Mouse (Mus musculus): ENCODE measurements around the gene Fancc. TPM values are rescaled to one million over a fixed set of nuclear protein-coding genes. Genes with fewer than 3 reads are reported as not detected.
A peak's percentile ranks its signal among the peaks of the same experiment; 100 is the strongest.

Fancc gene
- polyA plus RNA-seq, 1 experiment from 2014 or later = 15.5 TPM

GRCm38 (mm10) chr13:63278796-63279475 is 218.1 kb downstream of the Fancc start:
- no peaks in the 10 kb centered on the region for H3K9me3 ChIP-seq
- no peak overlapping the region; the same call in 1 of the 2 replicates for H3K27ac ChIP-seq (replicated peaks)
- H3K4me2 ChIP-seq = peak overlapping the region; percentile 35
- peak; percentile 71; the same call in 1 of the 2 replicates for ATAC-seq (ENCODE audit: low FRiP score, low read depth)
- peaks cover 20% of the 10 kb centered on the region for H3K4me1 ChIP-seq (replicated peaks)
- no peak overlapping the region; the same call in 1 of the 2 replicates for H3K9ac ChIP-seq
- H3K4me3 ChIP-seq = no peak overlapping the region
- H3K36me3 ChIP-seq = no peaks in the 10 kb centered on the region
- H3K27me3 ChIP-seq = peaks cover 8% of the 10 kb centered on the region; the same call in 1 of the 2 replicates
- WGBS = 9% methylated on average over 10 of the region's 10 CpGs

GRCm38 (mm10) chr13:63278141-63278631 is 218.9 kb downstream of the Fancc start:
- ATAC-seq (ENCODE audit: low FRiP score, low read depth) = no peak
- WGBS = 63% methylated on average over 5 of the region's 5 CpGs
- Histone ChIP-seq H3K27ac (replicated peaks) (peak overlapping the region; percentile 7; the same call in 1 of the 2 replicates), H3K4me1 (replicated peaks) (peaks cover 20% of the 10 kb centered on the region), H3K4me3 (no peak overlapping the region), H3K36me3 (no peaks in the 10 kb centered on the region), H3K9me3 (no peaks in the 10 kb centered on the region), H3K27me3 (peaks cover 10% of the 10 kb centered on the region; the same call in 1 of the 2 replicates), H3K9ac (no peak overlapping the region), H3K4me2 (0 out of 2 replicates have a peak overlapping the region, but pooled peaks have one; percentile 35)

GRCm38 (mm10) chr13:63277316-63277715 is 219.8 kb downstream of the Fancc start:
- no peak for ATAC-seq (ENCODE audit: low FRiP score, low read depth)
- peaks cover 28% of the 10 kb centered on the region for H3K4me1 ChIP-seq (replicated peaks)
- peaks cover 10% of the 10 kb centered on the region; the same call in 1 of the 2 replicates for H3K27me3 ChIP-seq
- H3K4me3 ChIP-seq = no peak overlapping the region
- WGBS = 77% methylated on average over 5 of the region's 5 CpGs
- H3K27ac ChIP-seq (replicated peaks) = no peak overlapping the region
- no peaks in the 10 kb centered on the region for H3K9me3 ChIP-seq
- no peak overlapping the region for H3K4me2 ChIP-seq
- H3K9ac ChIP-seq = no peak overlapping the region
- H3K36me3 ChIP-seq = no peaks in the 10 kb centered on the region

GRCm38 (mm10) chr13:63276389-63276788 is 220.7 kb downstream of the Fancc start:
- H3K4me3 ChIP-seq = no peak overlapping the region
- WGBS = 92% methylated on average over 4 of the region's 4 CpGs
- ATAC-seq (ENCODE audit: low FRiP score, low read depth) = no peak
- no peak overlapping the region for H3K9ac ChIP-seq
- H3K27ac ChIP-seq (replicated peaks) = no peak overlapping the region
- no peak overlapping the region for H3K4me2 ChIP-seq
- no peaks in the 10 kb centered on the region for H3K36me3 ChIP-seq
- H3K9me3 ChIP-seq = no peaks in the 10 kb centered on the region
- H3K4me1 ChIP-seq (replicated peaks) = peaks cover 36% of the 10 kb centered on the region
- peaks cover 10% of the 10 kb centered on the region; the same call in 1 of the 2 replicates for H3K27me3 ChIP-seq

- Histone ChIP-seq H3K9me3 (no peaks in the 10 kb centered on the region), H3K4me2 (no peak overlapping the region), H3K36me3 (no peaks in the 10 kb centered on the region), H3K27ac (replicated peaks) (no peak overlapping the region), H3K9ac (no peak overlapping the region), H3K4me1 (replicated peaks) (peaks cover 32% of the 10 kb centered on the region), H3K27me3 (peaks cover 13% of the 10 kb centered on the region), H3K4me3 (no peak overlapping the region)
- WGBS = 82% methylated on average over 10 of the region's 10 CpGs
- no peak for ATAC-seq (ENCODE audit: low FRiP score, low read depth)
Measured at GRCm38 (mm10) chr13:63274488-63275166, 222.5 kb downstream of the Fancc start.

- no peak overlapping the region for H3K9ac ChIP-seq
- no peak overlapping the region for H3K4me3 ChIP-seq
- no peaks in the 10 kb centered on the region for H3K36me3 ChIP-seq
- no peaks in the 10 kb centered on the region for H3K9me3 ChIP-seq
- peak overlapping the region; percentile 19; the same call in 1 of the 2 replicates for H3K4me2 ChIP-seq
- 43% methylated on average over 2 of the region's 2 CpGs for WGBS
- no peak overlapping the region for H3K27ac ChIP-seq (replicated peaks)
- peaks cover 25% of the 10 kb centered on the region for H3K4me1 ChIP-seq (replicated peaks)
- ATAC-seq (ENCODE audit: low FRiP score, low read depth) = no peak
- H3K27me3 ChIP-seq = peaks cover 14% of the 10 kb centered on the region
Measured at GRCm38 (mm10) chr13:63273859-63274258, 223.2 kb downstream of the Fancc start.

- H3K9ac ChIP-seq = peak overlapping the region; percentile 15; the same call in 1 of the 2 replicates
- H3K9me3 ChIP-seq = no peaks in the 10 kb centered on the region
- ATAC-seq (ENCODE audit: low FRiP score, low read depth) = peak; percentile 79
- 6% methylated on average over 27 of the region's 27 CpGs for WGBS
- H3K4me2 ChIP-seq = peak overlapping the region; percentile 71
- H3K4me3 ChIP-seq = peak overlapping the region; percentile 43
- H3K27me3 ChIP-seq = peaks cover 14% of the 10 kb centered on the region
- H3K27ac ChIP-seq (replicated peaks) = 0 out of 2 replicates have a peak overlapping the region, but pooled peaks have one; percentile 23
- no peaks in the 10 kb centered on the region for H3K36me3 ChIP-seq
- peaks cover 16% of the 10 kb centered on the region for H3K4me1 ChIP-seq (replicated peaks)
Measured at GRCm38 (mm10) chr13:63272602-63273229, 224.4 kb downstream of the Fancc start.

- Histone ChIP-seq H3K9ac (peak overlapping the region; percentile 15; the same call in 1 of the 2 replicates), H3K4me3 (peak overlapping the region; percentile 43), H3K27ac (replicated peaks) (no peak overlapping the region), H3K4me2 (peak overlapping the region; percentile 71), H3K4me1 (replicated peaks) (peaks cover 16% of the 10 kb centered on the region), H3K27me3 (peaks cover 14% of the 10 kb centered on the region), H3K9me3 (no peaks in the 10 kb centered on the region), H3K36me3 (no peaks in the 10 kb centered on the region)
- no peak for ATAC-seq (ENCODE audit: low FRiP score, low read depth)
- WGBS = 9% methylated on average over 16 of the region's 16 CpGs
Measured at GRCm38 (mm10) chr13:63272017-63272601, 225.0 kb downstream of the Fancc start.

- Histone ChIP-seq H3K4me2 (no peak overlapping the region), H3K27ac (replicated peaks) (no peak overlapping the region), H3K36me3 (no peaks in the 10 kb centered on the region), H3K4me1 (replicated peaks) (peaks cover 16% of the 10 kb centered on the region), H3K27me3 (peaks cover 14% of the 10 kb centered on the region), H3K4me3 (no peak overlapping the region), H3K9me3 (no peaks in the 10 kb centered on the region), H3K9ac (no peak overlapping the region)
- WGBS = 55% methylated on average over 5 of the region's 5 CpGs
- ATAC-seq (ENCODE audit: low FRiP score, low read depth) = no peak
Measured at GRCm38 (mm10) chr13:63270191-63270590, 226.9 kb downstream of the Fancc start.

- no peak overlapping the region for H3K9ac ChIP-seq
- no peak overlapping the region for H3K4me2 ChIP-seq
- H3K9me3 ChIP-seq = no peaks in the 10 kb centered on the region
- no peak overlapping the region for H3K27ac ChIP-seq (replicated peaks)
- no peaks in the 10 kb centered on the region for H3K36me3 ChIP-seq
- no peak for ATAC-seq (ENCODE audit: low FRiP score, low read depth)
- 94% methylated on average over 1 of the region's 1 CpGs for WGBS
- H3K4me3 ChIP-seq = no peak overlapping the region
- peaks cover 4% of the 10 kb centered on the region for H3K27me3 ChIP-seq
- H3K4me1 ChIP-seq (replicated peaks) = peaks cover 16% of the 10 kb centered on the region
Measured at GRCm38 (mm10) chr13:63268776-63269175, 228.3 kb downstream of the Fancc start.

GRCm38 (mm10) chr13:63268371-63268770 is 228.7 kb downstream of the Fancc start:
- ATAC-seq (ENCODE audit: low FRiP score, low read depth) = no peak
- WGBS = 85% methylated on average over 4 of the region's 4 CpGs

More at GRCm38 (mm10) chr13:63268371-63268770, 228.7 kb downstream of the Fancc start:
- Histone ChIP-seq H3K9me3 (no peaks in the 10 kb centered on the region), H3K4me2 (no peak overlapping the region), H3K4me3 (no peak overlapping the region), H3K36me3 (no peaks in the 10 kb centered on the region), H3K9ac (no peak overlapping the region), H3K27me3 (peaks cover 4% of the 10 kb centered on the region), H3K27ac (replicated peaks) (no peak overlapping the region), H3K4me1 (replicated peaks) (peaks cover 16% of the 10 kb centered on the region)

Measured in hindbrain, embryonic 15.5 days (tissue).